Mouse (Mus musculus): Measurements from ENCODE around the gene Kcnj5. TPM values are rescaled to one million over a fixed set of nuclear protein-coding genes. Genes with fewer than 3 reads are reported as not detected.

Gene Kcnj5
- 1.3 TPM in 1 of 2 replicates, not detected in the other for total RNA-seq (2014; fragmentation: Nextera tagmentation)
- 0.80 and 5.4 TPM in 2 replicates for total RNA-seq (2017)

DNA sequence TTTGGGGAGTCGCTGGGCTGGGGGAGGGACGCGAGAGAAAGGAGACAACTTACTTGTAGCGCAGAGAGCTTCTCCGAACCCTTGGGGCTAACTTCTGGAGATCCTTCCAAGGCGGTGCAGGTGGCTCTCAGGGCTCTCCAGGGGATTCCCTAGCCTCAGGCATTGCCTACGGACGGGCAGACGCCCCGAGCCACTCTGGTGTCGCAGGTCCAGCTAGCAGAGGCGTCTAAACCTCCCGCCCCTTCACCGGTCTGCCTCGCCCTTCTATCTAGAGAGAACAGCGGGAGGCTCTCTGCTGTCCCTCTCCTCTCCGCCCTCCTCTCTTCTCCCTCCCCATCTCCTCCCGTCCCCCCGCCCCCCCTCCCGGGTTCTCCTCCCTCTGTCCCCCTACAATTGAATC, at the start of gene Kcnj5:
Gene Kcnj5 (minus strand): TSS at position 300 of the 400 bp plus-strand sequence.
- ATAC-seq (replicated peaks; ENCODE audit: low FRiP score, low TSS enrichment, poor library complexity, severe bottlenecking) = peak; percentile 53; the same call in 1 of the 2 replicates

DNA sequence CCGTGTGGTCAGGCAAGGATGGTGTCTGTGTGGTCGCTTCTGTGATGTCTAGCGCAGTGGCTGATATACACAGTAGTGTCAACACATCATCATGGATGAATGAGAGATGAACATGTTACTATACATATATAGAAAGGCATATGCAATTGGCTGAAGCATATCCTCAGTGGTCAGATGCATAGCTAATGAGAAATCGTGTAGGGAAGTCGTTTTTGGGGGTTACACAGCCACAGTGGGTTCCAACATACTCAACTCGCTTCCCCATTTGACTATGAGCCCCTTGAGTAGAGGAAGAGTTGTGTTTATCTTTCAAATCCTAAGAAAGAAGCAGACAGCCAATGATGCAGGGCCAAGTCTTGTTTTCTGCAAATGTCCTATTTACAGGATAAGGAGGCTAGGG, 48.6 kb upstream of the Kcnj5 start:
- ATAC-seq (replicated peaks; ENCODE audit: low FRiP score, low TSS enrichment, poor library complexity, severe bottlenecking) = no peak

DNA sequence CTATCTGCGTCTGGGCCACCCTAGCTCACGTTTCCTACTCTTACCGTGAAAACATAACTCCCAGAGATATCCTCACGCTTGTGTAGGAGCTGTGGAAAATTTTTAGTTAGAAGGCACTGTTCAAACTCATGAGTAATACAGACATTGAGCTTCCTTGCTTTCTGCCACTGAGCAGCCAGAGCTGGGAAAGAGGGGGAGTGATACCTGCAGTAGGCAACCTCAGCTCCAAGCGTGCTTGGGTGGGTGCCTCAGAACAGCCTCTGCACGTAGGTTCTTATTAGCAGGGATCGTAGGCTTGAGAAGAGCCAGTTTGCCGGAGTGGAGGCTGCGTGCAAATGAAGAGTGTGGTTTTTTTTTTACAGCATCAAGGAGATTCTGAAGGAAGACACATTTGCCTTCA, 47.6 kb upstream of the Kcnj5 start:
- no peak for ATAC-seq (replicated peaks; ENCODE audit: low FRiP score, low TSS enrichment, poor library complexity, severe bottlenecking)

DNA sequence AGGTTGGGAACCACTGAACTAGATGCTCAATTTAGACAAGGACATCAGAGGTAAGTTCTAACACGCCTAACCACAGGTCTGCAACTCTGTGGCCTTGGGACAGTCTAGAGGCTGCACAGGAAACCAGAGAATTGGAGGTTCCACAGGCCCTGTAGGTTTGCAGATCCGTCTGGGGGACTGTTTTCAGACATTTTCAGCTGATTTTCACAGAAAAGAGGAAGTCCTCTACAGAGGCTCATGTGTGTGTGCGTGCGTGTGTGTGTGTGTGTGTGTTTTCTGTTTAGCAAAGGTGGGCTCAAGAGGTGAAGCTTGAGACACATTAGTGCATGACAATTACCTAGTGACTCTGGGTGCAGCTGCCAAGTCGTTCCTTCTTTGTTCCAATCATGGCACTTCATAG, 46.9 kb upstream of the Kcnj5 start:
- ATAC-seq (replicated peaks; ENCODE audit: low FRiP score, low TSS enrichment, poor library complexity, severe bottlenecking) = no peak

DNA sequence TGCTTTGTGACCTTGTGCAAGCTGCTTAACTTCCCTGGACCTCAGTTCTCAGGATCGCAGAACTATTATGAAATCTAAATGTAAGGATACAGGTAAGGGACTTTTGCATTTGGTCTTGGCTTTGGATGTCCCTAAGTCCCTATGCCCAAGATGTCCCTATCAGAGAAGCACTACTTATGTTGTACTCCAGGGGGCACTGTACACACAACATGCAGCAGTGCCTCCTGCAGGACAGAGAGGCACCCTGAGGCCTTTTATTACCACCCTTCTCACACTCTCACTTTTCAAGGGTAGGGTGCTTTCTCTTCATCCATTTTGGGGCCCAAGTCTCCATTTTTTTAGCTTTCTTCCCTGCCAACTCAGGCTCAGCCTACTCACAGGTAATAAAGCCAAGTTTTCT, 44.0 kb upstream of the Kcnj5 start:
- ATAC-seq (replicated peaks; ENCODE audit: low FRiP score, low TSS enrichment, poor library complexity, severe bottlenecking) = peak; percentile 80; the same call in 1 of the 2 replicates

DNA sequence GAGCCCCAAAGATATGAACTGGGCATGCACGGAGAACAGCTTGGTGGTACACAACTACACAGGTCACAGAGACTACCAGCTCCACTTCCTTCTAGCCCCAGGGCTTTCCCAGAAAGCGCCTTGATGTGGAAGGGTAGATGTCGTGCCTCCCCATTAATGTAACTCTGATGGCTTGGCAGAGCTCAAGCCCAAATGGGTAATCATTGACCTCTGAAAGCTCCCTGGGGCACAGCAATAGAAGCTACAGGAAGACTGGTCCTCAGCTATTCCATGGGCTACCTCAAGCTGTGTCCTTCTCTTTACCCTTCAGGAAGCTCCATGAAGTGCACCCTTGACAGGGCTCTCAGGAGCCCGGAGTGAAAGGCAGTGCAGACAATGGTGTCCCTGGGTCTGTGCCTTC, 40.8 kb upstream of the Kcnj5 start:
- no peak for ATAC-seq (replicated peaks; ENCODE audit: low FRiP score, low TSS enrichment, poor library complexity, severe bottlenecking)

DNA sequence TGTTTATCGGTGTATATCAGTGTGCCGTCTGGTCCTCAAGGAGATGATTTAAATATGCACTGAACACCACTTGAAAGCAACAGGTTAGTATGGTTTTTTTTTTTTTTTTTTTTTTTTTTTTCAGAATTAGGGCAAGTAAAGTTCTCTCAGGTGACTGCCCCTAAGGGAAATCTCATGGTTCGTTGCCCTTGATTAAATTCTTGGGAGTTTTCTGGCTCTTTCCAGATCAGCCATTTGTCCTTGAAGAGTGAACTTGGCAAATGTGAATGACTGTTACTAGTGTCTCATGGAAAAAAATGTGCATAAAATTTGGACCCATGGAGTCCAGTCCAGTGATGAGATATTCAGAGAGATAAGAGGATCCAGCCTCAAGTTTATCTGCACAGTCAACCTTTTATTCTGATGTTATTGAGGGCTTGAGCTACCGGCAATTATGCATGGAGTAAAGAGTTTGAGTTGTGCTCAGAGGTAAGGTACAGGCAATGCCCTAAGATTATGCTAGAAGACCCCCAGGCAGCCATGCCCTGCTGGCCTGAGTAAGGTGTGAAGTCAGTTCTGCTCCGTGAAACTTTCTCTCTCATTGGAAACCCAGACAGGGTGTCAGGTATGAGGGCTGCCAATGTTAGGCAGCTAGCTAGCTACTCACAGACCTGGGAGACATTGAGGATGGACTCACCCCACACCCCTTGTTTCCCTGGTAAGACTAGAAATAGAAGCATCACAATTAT, 32.9 kb upstream of the Kcnj5 start:
- ATAC-seq (replicated peaks; ENCODE audit: low FRiP score, low TSS enrichment, poor library complexity, severe bottlenecking) = no peak

DNA sequence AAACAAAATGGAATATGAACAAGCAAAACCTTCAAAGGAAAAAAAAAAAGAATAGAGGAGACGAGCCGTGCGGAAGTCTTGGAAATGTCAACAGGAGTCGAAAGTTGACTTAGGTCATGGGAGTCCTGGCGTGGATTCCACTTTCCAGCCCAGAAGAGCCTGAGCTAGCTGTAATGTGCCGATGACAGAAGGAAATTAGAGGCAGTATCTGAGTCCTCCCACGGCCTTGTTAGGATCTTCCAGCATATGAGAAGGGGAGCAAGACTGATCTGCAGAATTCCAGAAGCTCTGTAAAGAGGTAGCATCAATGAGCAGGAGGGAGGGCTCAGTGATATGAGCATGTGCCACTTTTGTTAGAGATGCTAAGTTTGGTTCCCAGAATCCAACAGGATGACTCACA, 31.9 kb upstream of the Kcnj5 start:
- ATAC-seq (replicated peaks; ENCODE audit: low FRiP score, low TSS enrichment, poor library complexity, severe bottlenecking) = no peak

DNA sequence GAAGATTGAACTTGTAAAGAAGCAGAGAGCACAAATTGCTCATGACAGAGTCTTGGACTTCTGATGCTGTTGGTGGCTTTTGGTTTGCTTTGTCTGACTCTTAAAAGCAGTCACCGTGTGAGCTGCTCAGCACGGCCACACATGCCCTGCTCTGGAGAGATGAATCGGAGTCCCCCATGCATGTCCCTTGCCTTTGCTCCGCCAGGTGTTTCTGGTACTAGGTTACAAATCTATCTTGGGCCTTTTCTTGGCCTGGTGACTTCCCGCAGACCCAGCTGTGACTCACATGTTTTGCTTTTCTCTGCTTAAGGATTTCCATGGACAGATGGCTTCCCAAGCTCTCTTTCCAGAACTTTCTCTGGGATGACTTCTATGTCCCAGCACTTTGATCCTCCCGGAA, 29.5 kb upstream of the Kcnj5 start:
- no peak for ATAC-seq (replicated peaks; ENCODE audit: low FRiP score, low TSS enrichment, poor library complexity, severe bottlenecking)

DNA sequence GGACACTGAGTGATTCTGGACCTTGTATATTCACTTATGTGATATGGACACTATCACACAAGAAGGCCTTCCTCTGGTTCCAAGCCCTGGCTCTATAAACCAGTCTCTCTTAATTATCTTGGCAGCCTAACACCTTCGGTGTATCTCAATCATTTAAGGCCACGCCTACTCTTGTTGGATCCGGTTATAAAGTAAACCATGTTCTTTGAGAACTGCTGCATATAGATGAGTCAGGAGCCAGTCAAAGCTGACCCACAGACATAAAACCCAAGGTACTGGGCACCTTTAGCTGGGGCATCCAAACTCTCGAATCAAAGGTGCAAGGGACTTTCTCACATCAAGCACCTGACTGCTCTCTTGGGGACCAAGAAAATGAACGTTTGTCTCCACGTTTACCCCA, 28.1 kb upstream of the Kcnj5 start, which contains the start of gene Kcnj1:
Gene Kcnj1 (plus strand): TSS at position 292 of the 400 bp plus-strand sequence.
- ATAC-seq (replicated peaks; ENCODE audit: low FRiP score, low TSS enrichment, poor library complexity, severe bottlenecking) = no peak

DNA sequence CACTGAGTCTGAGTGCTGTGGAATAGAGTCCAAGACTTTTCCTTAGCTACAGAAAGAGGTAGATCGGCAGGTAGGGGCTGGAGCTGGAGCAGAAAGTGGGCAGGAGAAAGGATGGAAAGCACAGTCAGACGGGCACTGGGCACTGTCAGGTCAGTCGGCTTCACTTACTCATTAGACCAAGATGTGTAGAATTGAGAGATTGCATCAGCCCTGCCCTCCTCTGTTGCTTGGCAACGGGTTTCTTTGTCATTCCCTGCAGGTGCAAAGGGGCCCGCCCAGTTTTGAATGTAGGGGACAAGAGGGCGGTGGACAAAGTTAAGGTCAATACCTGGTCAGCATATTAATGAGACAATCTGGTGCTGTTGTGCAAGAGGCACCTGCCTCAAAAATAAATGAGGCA, 25.2 kb upstream of the Kcnj5 start:
- no peak for ATAC-seq (replicated peaks; ENCODE audit: low FRiP score, low TSS enrichment, poor library complexity, severe bottlenecking)

DNA sequence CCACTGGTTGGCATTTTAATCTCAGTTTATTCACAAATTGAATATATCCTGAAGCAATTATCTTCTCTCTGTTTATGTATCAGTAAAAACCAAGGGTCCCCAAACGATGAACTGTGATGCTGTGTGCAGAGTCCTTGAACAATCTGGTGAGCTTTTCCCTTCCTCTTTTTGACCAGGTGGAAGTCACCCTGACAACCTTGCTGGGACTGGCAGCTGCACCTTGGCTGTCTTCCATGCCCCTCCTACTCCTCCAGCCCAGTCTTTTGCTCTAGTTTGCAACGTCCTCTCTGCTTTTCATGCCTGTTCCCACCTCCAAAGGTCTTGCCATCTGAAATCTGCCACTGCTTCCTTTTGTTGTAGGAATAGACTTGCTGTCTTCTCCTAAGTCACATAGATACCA, 24.7 kb upstream of the Kcnj5 start:
- ATAC-seq (replicated peaks; ENCODE audit: low FRiP score, low TSS enrichment, poor library complexity, severe bottlenecking) = no peak

DNA sequence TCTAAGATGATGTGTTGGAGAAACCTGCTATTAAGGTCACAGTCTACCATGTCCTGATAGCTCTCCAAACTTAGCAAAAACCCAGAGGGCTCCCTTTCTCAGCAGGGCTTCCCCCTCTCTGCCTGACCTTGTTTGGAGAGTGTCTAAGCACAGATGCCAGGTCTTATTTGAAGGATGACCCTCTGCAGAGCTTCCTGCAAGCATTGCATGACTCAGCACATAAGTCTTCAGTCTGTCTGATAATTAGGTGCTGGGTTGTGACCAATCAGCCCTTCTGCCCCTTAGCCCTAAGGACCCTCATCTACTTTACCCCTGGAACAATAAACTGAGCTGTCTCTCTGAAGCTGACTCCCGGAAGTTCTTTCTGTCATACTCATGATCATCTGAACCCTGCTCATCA, 16.6 kb upstream of the Kcnj5 start:
- no peak for ATAC-seq (replicated peaks; ENCODE audit: low FRiP score, low TSS enrichment, poor library complexity, severe bottlenecking)

DNA sequence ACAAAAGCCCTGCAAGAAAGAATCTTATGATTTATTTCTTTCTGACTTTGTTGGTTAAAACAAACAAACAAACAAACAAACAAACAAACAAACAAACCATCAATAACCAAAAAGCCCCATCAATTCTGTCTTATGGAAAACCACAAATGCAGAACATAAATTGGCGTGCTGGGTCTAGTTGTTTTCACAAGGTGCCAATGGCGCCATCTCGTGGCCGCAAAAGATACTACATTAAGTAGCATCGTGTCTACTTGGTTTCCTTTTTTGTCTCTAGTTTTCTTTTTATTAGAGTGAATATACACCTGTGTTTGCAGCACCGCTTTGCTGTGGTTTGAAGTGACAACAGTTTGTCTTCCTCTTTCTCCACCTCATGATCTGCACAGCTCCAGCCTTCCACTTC, 6.2 kb upstream of the Kcnj5 start:
- peak; percentile 77 for ATAC-seq (replicated peaks; ENCODE audit: low FRiP score, low TSS enrichment, poor library complexity, severe bottlenecking)

DNA sequence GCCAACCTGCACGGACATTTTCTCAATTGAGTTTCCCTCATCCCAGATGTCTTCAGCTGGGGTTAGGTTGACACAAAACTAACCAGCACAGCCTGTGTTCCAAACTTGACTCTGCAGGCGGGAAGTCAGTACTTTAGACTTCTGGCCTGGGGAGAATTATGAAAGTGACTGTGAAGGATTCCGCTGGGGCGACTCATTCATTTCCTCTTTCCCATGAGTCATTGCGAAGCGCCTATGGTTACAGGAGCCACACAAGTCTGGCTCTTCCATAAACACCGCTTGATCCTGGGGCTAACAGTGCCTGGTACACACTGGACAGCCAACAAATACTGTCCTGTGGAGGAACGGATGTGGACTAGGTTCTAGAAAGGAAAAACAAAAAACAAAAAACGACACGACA, 5.2 kb upstream of the Kcnj5 start:
- no peak for ATAC-seq (replicated peaks; ENCODE audit: low FRiP score, low TSS enrichment, poor library complexity, severe bottlenecking)

DNA sequence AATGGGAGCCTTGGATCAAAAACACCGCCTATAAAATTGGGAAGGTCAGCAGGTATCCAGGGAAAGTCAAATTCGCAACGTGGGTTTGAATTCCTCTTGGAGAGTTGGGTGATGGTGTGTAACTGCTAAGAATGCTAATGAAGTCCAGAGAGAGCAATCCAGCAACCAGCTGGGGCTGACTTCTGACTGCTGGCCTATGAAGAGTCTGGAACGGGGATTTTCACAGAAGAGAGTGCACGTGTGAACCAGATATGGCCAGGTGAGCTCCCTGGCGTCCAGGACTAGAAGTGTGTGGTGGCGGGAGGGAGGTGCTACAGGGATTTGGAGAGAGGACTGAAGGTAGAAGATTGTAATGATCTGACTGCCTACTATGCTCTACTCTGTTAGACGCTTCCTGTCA, 3.9 kb upstream of the Kcnj5 start:
- ATAC-seq (replicated peaks; ENCODE audit: low FRiP score, low TSS enrichment, poor library complexity, severe bottlenecking) = no peak

DNA sequence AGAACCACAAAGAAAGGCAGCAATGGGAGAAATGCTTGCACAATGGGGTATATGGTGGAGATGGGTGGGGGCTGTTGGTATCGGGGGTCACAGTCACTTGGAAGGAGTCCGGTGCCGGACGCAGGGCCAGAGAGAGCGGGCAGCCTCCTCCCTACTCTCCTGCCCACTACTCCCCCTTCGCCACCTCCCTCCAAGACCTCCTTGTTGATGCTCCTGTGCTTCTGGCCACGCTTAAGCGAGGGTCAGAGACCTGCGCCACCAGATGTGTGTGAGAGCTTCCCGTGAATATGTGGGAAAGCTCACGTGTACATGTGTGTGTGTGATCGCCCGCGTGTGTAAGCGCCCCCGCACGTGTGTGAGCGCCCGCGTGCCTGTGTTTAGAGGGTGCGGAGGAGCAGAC, 339 bp upstream of the Kcnj5 start:
- no peak for ATAC-seq (replicated peaks; ENCODE audit: low FRiP score, low TSS enrichment, poor library complexity, severe bottlenecking)

DNA sequence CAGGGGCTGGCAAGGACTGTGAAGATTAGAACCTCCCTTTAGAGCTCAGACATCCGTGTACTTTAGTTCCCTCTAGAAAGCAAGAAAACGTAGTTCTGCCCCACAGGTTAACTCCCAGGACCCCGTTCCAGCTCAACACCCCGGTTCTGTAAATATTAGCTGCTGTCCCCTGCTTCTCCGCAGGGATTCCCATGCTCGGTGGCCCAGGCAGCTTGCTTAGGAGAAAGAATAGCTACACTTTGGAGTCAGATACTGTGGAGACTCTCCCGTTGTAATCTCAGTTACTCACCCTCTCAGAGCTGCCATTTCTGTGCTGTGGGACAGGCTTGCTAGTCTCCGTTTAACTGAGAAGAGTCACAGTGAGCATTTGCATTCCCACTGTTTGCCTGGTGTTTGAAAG, 1.2 kb downstream of the Kcnj5 start:
- no peak for ATAC-seq (replicated peaks; ENCODE audit: low FRiP score, low TSS enrichment, poor library complexity, severe bottlenecking)

DNA sequence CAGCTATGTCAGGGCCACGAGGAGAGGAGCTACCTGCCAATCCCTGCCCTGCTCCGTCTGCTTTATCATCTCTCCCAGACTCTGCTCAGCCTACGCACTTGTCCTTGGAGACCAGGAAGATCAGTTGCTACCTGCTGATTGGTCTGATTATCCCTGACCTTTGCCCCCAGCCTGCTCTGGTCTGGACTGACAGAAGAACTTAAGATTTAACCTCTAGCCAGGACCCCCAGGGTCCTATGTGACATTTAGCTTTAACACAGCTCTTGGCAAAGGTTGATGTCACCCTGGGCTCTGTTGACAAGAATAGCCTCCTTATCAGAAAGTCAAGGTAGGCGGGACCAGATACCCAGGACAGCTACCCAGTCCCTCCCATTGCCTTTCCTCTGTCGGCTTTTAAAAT, 3.3 kb downstream of the Kcnj5 start:
- peak; percentile 77; the same call in 1 of the 2 replicates for ATAC-seq (replicated peaks; ENCODE audit: low FRiP score, low TSS enrichment, poor library complexity, severe bottlenecking)

DNA sequence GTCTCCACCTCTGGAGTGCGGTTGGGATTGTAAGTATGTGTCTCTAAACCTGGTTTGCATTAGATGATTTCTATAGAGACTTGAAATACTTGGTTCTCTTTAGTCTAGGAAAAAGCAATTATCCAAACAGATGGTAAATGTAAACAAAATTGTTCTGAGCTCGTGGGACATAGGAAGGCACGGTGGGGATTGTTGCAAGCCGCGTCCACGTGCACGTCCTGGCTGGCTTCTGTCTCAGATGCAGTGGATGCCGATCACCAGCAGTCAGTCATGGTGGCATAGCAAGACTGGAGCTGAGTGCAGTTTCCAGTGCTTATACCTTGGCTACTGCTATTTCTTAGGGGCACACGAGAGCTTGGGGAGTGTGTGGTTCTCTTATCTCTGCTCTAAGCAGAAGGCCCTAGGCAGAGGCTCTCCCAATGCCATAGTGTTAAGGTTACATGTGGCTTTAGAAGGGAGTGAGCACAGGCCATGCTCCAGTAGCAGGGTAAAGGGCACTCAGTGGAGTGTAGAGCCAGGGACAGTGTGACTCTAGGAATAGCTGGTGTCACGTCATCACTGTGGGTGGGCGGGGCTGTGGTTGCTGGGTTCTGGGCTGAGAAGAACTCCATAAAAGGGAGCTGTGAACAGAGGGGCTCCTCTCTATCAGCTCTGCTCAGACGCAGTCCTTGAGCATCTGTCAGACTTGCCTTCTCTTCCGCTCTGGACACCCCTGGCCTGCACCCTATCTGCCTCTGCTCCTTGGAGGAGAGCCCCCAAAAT, 8.6 kb downstream of the Kcnj5 start:
- ATAC-seq (replicated peaks; ENCODE audit: low FRiP score, low TSS enrichment, poor library complexity, severe bottlenecking) = peak; percentile 75

DNA sequence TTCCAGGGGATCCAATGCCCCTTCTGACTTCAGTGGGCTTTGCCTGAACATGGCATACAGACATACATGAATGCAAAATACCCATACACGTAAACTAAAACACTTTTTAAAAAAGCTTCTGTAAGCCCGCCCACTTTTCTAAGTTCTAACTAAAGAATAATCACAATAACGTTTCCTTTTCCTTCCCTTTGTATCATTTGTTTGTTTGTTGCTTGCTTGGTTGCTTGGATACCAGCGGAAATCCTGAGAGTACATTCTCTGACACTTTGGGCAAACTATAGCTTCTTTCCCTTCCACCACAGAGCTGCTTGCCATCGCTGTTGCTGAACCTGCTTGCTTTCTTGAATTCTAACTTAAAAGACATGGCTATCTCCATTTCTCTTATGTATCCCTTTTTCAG, 13.0 kb downstream of the Kcnj5 start:
- ATAC-seq (replicated peaks; ENCODE audit: low FRiP score, low TSS enrichment, poor library complexity, severe bottlenecking) = no peak

All from megakaryocyte-erythroid progenitor cell, adult 5-6 weeks (primary cell).